Mouse (Mus musculus): Measurements from ENCODE around the gene Stxbp5. TPM values are rescaled to one million over a fixed set of nuclear protein-coding genes. Genes with fewer than 3 reads are reported as not detected.
"Not testable (repeated sequence)": the region's sequence is repeated elsewhere in the genome, so short reads cannot be mapped to it uniquely, and the experiment has no call there.

Stxbp5 gene
- polyA plus RNA-seq, 1 experiment from 2014 or later = 4.9 TPM

DNA sequence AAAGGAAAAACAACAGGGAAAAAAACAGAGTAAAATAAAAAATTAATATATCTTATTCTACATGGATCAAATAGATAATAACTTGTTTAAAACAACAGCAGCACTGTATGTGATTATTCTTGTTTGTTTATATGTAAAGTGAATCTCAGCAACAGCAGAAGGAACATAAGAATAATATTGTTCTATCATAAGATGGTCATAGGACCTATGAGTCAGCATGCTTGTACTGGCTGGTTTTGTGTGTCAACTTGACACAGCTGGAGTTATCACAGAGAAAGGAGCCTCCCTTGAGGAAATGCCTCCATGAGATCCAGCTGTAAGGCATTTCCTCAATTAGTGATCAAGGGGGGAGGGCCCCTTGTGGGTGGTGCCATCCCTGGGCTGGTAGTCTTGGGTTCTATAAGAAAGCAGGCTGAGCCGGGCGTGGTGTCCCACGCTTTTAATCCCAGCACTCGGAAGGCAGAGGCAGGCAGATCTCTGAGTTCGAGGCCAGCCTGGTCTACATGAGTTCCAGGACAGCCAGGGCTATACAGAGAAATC, 19.0 kb downstream of the Stxbp5 start:
- not testable (repeated sequence) for H3K4me3 ChIP-seq; H3K27me3 ChIP-seq (ENCODE audit: insufficient read depth, poor library complexity, severe bottlenecking); H3K9me3 ChIP-seq; H3K4me1 ChIP-seq; H3K27ac ChIP-seq; H3K36me3 ChIP-seq; DNase-seq (ENCODE audit: low spot score)
- 84% methylated on average over 5 of the region's 5 CpGs for WGBS

DNA sequence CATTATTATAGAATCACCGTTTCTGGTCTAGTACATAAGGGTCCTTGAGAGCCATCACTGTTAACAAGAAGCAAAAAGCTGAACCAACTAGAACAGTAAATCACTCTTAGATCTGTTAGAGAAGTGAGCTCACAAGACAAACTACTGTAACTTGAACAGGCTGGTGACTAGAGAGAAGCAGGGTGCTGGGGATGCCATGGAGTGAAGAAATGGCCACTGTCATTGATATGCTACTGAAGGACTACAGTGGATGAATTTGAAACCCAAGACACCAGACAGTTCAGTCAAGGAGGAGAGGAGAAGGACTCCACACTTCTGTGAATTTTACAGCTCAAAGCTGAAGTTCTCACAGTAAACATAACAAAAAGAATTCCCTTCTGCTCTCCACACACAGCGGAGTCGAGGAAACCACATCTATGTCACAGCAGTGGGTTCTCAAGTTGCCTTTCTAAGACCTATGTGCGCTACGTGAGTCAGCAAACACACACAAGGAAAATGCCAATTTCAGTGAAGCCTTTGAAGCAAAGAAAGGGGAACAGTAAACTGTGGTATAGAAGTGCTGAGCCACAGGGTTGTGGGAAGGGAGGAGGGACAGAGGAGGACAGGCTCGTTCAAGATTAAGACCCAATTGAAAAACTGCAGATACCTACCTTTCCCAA, 20.7 kb downstream of the Stxbp5 start:
- no peaks in the 10 kb centered on the region for H3K36me3 ChIP-seq
- no peaks in the 10 kb centered on the region for H3K27me3 ChIP-seq (ENCODE audit: insufficient read depth, poor library complexity, severe bottlenecking)
- no peak overlapping the region for H3K27ac ChIP-seq
- no peak overlapping the region for H3K4me3 ChIP-seq
- H3K4me1 ChIP-seq = no peaks in the 10 kb centered on the region; the same call in 1 of the 2 replicates
- no peaks in the 10 kb centered on the region for H3K9me3 ChIP-seq
- WGBS = 81% methylated on average over 6 of the region's 6 CpGs
- no peak for DNase-seq (ENCODE audit: low spot score)

DNA sequence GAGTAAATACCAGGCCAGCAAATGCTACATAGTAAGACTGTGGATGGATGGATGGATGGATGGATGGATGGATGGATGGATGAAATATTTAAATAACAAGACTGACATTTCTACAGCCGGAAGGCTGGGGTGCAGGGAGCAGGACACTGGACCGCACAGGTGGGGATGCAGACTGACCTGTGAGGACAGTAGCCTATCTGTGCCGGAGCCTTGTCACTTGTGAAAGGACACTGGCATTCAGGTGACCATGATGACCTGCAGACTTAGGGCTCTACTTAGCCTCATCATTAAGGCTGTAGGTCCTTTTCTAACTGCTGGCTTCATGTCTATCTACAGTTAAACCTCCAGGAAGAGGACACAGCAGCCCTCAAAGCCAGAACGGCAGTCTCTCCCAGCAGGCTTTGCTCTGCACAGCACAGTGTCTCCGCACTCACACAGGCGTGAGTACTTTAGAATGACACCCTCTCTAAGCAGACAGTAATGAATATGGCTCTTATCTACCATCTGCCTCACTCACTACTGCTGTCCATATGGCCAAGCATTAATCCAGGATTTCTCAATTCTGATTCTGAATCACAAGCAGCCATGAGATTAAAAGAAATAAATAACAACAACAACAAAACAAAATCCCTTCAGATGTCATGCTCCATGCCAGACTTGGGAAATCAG, 21.9 kb downstream of the Stxbp5 start:
- H3K27ac ChIP-seq = no peak overlapping the region
- DNase-seq (ENCODE audit: low spot score) = no peak
- no peaks in the 10 kb centered on the region; the same call in 1 of the 2 replicates for H3K4me1 ChIP-seq
- no peak overlapping the region for H3K4me3 ChIP-seq
- no peaks in the 10 kb centered on the region for H3K9me3 ChIP-seq
- H3K36me3 ChIP-seq = no peaks in the 10 kb centered on the region
- no peaks in the 10 kb centered on the region for H3K27me3 ChIP-seq (ENCODE audit: insufficient read depth, poor library complexity, severe bottlenecking)
- 80% methylated on average over 6 of the region's 6 CpGs for WGBS

DNA sequence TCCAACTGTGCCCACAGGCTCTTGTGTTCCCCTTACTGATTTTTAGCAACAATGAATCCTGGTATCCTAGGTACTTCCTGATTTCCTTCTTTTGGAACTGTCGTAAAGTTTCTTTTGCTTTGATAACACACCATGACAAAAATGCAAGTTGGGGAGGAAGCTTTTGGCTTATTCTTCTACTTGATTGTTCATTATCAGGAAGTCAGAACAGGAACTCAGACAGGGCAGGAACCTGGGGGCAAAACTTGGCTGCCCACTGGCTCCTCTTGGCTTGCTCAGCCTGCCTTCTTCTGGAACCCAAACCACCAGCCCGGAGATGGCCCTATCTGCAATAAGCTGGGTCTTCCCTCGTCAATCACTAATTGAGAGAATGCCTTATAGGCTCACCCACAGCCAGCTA, 25.0 kb downstream of the Stxbp5 start:
- Histone ChIP-seq H3K4me1 (no peaks in the 10 kb centered on the region; the same call in 1 of the 2 replicates), H3K4me3 (no peak overlapping the region), H3K27me3 (ENCODE audit: insufficient read depth, poor library complexity, severe bottlenecking) (no peaks in the 10 kb centered on the region), H3K9me3 (no peaks in the 10 kb centered on the region), H3K36me3 (no peaks in the 10 kb centered on the region), H3K27ac (no peak overlapping the region)
- no peak for DNase-seq (ENCODE audit: low spot score)
- 81% methylated on average over 3 of the region's 3 CpGs for WGBS

DNA sequence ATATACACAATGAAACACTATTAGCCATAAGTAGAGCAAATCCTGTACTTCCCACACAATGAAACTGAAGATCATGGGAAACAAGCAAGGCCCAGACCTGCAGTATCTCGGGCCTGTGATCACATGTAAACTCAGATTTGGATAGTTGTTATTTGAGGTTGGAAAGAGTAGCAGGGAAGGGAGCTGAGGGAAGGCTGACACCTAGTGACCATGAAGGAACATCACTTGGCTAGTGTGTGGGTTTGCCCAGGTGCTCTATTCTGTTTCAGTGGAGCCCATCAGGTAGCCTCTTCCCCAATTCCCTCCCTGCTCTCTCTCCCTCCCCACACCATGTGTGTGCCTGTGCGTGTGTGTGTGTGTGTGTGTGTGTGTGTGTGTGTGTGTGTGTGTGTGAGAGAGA, 28.7 kb downstream of the Stxbp5 start:
- WGBS = 58% methylated on average over 2 of the region's 2 CpGs
- Histone ChIP-seq H3K9me3 (no peaks in the 10 kb centered on the region), H3K4me1 (no peaks in the 10 kb centered on the region), H3K27me3 (ENCODE audit: insufficient read depth, poor library complexity, severe bottlenecking) (no peaks in the 10 kb centered on the region), H3K27ac (no peak overlapping the region), H3K36me3 (no peaks in the 10 kb centered on the region), H3K4me3 (no peak overlapping the region)
- no peak for DNase-seq (ENCODE audit: low spot score)

DNA sequence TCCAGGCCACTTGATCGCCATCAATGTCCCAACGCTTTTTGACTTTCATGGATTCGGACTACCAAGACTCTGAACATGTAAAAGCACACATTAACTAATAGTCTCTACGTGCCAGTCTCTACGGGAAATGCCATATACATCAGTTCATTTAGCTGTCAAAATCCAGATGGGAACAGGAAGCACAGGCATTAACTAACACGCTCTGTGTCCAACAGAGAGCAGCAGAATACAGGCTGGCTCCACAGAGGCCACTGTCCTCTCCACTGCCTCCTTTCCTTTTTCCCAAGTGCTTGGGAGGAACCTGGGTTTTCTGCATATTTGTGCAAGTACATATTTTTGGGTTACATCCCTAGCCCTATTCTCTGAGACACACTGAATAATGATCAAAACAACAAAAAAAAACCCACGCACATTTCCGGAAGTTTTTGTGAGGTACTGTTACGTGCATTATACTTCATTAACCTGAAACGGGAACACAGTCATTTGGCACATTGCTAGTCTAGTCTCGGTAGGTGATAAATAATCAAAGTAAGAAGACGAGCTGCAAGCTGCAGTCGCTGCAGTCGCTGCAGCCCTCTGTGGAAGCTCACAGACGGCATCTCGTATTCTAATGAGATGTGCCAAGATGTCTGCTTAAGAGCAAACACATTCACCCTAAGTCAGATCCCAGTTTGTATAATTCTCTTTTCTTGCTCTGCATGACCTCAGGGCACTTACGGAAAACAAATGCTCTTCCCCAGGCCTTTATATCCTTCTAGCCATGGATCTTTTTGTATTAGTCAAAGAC, 33.9 kb downstream of the Stxbp5 start:
- DNase-seq (ENCODE audit: low spot score) = no peak
- Histone ChIP-seq H3K9me3 (no peaks in the 10 kb centered on the region), H3K27me3 (ENCODE audit: insufficient read depth, poor library complexity, severe bottlenecking) (no peaks in the 10 kb centered on the region), H3K36me3 (no peaks in the 10 kb centered on the region), H3K4me1 (no peaks in the 10 kb centered on the region; the same call in 1 of the 2 replicates), H3K4me3 (no peak overlapping the region), H3K27ac (no peak overlapping the region)
- 84% methylated on average over 17 of the region's 17 CpGs for WGBS

DNA sequence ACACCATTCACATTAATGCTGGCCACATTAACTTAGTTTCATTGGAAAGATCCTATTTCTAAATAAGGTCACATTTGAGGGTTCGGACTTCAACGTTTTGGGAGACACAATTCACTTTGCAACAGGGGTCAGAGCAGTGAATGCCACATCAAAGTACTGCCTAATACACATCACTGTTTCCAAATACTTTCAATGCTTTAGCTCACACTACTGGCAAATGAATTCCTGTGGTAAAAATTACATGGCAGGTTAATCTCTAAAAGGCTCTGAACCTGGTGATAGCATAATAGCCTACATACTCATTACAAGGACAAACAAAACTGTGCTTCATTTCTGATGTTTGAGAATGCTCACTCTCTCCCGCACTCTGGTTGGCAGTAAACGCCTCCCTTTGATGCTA, 40.9 kb downstream of the Stxbp5 start:
- Histone ChIP-seq H3K4me3 (no peak overlapping the region), H3K36me3 (peaks cover 7% of the 10 kb centered on the region; the same call in 1 of the 2 replicates), H3K27ac (no peak overlapping the region), H3K9me3 (no peaks in the 10 kb centered on the region), H3K4me1 (no peaks in the 10 kb centered on the region; the same call in 1 of the 2 replicates), H3K27me3 (ENCODE audit: insufficient read depth, poor library complexity, severe bottlenecking) (no peaks in the 10 kb centered on the region)
- WGBS = 84% methylated on average over 4 of the region's 4 CpGs
- DNase-seq (ENCODE audit: low spot score) = no peak

DNA sequence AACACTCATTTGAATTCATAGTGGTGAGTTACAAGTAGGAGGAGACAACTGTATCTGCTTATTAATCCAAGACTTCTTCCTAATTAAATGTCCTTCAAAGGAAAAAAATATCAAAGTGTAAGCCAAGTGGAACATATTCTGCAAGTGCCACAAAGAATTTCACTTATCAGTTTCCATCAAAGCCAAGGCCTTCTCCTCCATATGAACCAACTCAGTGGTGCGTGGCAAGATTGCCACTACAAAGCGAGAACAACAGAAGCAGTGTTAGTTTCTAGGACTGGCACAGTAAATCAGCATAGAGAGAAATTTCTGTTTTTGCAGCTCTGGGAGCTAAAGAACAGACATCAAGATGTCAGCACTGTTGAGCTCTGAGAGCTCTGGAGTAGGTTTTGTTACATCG, 41.4 kb downstream of the Stxbp5 start:
- H3K4me1 ChIP-seq = no peaks in the 10 kb centered on the region; the same call in 1 of the 2 replicates
- no peak for DNase-seq (ENCODE audit: low spot score)
- H3K9me3 ChIP-seq = no peaks in the 10 kb centered on the region
- H3K36me3 ChIP-seq = peaks cover 12% of the 10 kb centered on the region; the same call in 1 of the 2 replicates
- 90% methylated on average over 3 of the region's 3 CpGs for WGBS
- H3K27ac ChIP-seq = no peak overlapping the region
- no peak overlapping the region for H3K4me3 ChIP-seq
- H3K27me3 ChIP-seq (ENCODE audit: insufficient read depth, poor library complexity, severe bottlenecking) = no peaks in the 10 kb centered on the region

DNA sequence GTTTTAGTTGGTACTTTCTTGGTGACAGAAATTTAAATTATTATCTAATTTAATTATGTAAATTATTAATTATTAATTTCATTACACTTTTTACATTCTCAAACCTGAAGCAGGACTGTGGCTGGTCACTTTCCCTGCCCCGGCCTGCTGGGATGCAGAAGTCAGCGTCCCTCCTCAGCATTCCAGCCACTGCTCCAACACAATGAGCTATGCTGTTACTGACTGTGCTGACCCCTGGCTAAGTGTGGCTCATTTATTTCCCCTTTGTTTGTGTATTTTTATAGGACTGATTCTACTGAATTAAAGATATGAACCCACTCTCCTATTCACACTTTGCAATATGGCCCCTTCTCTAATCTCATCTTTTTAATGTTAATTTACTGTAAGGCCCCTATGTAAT, 43.0 kb downstream of the Stxbp5 start:
- Histone ChIP-seq H3K4me3 (no peak overlapping the region), H3K27ac (no peak overlapping the region), H3K27me3 (ENCODE audit: insufficient read depth, poor library complexity, severe bottlenecking) (no peaks in the 10 kb centered on the region), H3K9me3 (peaks cover 6% of the 10 kb centered on the region; the same call in 1 of the 2 replicates), H3K36me3 (peaks cover 22% of the 10 kb centered on the region; the same call in 1 of the 2 replicates), H3K4me1 (no peaks in the 10 kb centered on the region)
- DNase-seq (ENCODE audit: low spot score) = no peak
- 83% methylated on average over 2 of the region's 2 CpGs for WGBS

DNA sequence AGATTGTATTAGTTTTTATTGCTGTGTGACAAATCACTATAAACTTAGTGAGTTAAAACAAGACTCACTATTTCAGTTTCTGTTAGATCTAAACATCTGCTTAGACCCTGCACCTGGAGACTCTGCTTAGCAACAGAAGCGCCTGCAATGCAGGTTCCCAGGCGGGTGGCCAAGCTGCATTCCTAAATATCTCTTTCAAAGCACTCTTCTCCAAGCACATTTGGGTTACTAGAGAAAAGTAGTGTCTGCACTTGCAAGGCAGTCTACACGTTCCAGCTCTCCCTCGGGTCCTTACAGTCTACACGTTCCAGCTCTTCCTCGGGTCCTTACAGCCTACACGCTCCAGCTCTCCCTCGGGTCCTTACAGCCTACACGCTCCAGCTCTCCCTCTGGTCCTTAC, 44.1 kb downstream of the Stxbp5 start:
- no peaks in the 10 kb centered on the region for H3K4me1 ChIP-seq
- no peaks in the 10 kb centered on the region for H3K27me3 ChIP-seq (ENCODE audit: insufficient read depth, poor library complexity, severe bottlenecking)
- peaks cover 7% of the 10 kb centered on the region; the same call in 1 of the 2 replicates for H3K9me3 ChIP-seq
- DNase-seq (ENCODE audit: low spot score) = no peak
- H3K36me3 ChIP-seq = peaks cover 25% of the 10 kb centered on the region; the same call in 1 of the 2 replicates
- H3K4me3 ChIP-seq = no peak overlapping the region
- H3K27ac ChIP-seq = no peak overlapping the region
- WGBS = 88% methylated on average over 9 of the region's 9 CpGs

DNA sequence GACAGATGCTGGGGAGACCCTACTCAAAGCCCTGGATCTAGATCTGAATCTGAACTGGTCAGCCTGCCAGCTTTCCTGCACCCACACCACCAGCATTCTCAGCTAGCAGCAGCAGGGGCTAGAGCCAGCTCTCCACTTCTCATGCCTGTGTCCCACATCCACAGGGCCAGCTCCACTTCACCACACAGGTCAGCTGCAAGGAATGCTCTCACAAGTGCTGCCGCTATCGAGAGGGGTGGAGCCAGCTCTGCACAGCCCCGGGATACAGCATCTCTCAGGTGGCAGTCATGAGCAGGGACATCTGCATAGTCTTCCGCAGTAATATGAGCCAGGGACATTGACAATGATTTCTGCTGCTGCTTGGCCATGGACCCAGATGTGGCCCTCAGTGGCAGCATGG, 54.5 kb downstream of the Stxbp5 start:
- no peak for DNase-seq (ENCODE audit: low spot score)
- 79% methylated on average over 4 of the region's 4 CpGs for WGBS

DNA sequence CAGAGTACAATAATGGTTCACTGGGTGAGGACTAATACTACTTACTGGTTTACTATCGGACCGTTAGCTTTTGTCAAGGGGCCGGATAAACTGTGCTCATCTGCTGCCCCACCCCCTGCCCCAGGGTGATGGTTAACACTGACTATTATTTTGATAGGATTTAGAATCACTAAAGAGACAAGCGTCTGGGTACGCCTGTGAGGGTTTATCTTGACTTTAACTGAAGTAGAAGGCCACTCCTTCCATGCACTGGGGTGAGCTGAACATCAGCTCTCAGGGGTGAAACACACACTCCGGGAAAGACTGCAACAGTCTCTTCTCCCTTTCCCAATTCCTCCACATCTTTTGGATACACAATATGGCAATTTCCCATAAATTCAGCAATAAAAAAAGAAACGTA, 61.5 kb downstream of the Stxbp5 start:
- 72% methylated on average over 7 of the region's 7 CpGs for WGBS
- peaks cover 7% of the 10 kb centered on the region; the same call in 1 of the 2 replicates for H3K36me3 ChIP-seq
- no peak for DNase-seq (ENCODE audit: low spot score)
- H3K4me1 ChIP-seq = peaks cover 2% of the 10 kb centered on the region; the same call in 1 of the 2 replicates
- H3K9me3 ChIP-seq = no peaks in the 10 kb centered on the region
- no peak overlapping the region for H3K27ac ChIP-seq
- no peaks in the 10 kb centered on the region for H3K27me3 ChIP-seq (ENCODE audit: insufficient read depth, poor library complexity, severe bottlenecking)
- no peak overlapping the region for H3K4me3 ChIP-seq

More for the DNA sequence above, 54.5 kb downstream of the Stxbp5 start:
- Histone ChIP-seq H3K36me3 (peaks cover 8% of the 10 kb centered on the region), H3K27me3 (ENCODE audit: insufficient read depth, poor library complexity, severe bottlenecking) (no peaks in the 10 kb centered on the region), H3K4me1 (no peaks in the 10 kb centered on the region), H3K4me3 (no peak overlapping the region), H3K27ac (no peak overlapping the region), H3K9me3 (no peaks in the 10 kb centered on the region)

Measured in heart, embryonic 10.5 days (tissue).